Comparison of ENCODE assay signal across 28 mouse cellular contexts in the genomic region with DNA sequence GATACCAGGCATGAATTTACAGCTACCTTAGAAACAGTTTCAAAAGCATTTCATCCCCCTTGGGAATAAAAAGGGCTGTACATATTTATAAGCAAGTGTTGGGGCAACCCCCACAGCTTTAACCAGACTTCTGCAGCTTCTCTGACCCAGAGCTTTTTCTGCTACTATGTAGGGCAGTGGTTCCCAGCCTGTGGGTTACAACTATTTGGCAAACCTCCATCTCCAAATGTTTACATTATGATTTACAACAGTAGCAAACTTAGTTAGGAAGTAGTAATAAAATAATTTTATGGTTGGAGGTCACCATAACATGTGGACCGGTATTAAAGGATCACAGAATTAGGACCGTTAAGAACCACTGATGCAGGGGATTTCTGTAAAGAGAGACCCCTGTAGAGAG.
DNase-seq lines count a peak whose midpoint lies in the region; ATAC-seq and TF ChIP-seq lines count a peak whose summit lies in the region.
"Had no signal": no experiment of that assay in that cellular context is flagged by ENCODE, and none has a peak within 500 bp of the region (broad histone marks: within the 10 kb centered on the region; RNA-seq: fewer than 3 reads in every experiment).

No protein-coding gene starts in this region.

- DNase-seq in embryonic facial prominence, embryonic 14.5 days (ENCODE audit: low spot score): peak; percentile 38
- DNase-seq in embryonic facial prominence, embryonic 10.5 days (ENCODE audit: low spot score): no peak
- no peak for DNase-seq in kidney, postnatal 10 days
- DNase-seq in kidney, postnatal 0 days (ENCODE audit: low spot score): peak; percentile 60
- DNase-seq in kidney, postnatal 4 days: no peak
- DNase-seq in 3T3-L1 (ENCODE audit: low read depth, low spot score): peak; percentile 27
- DNase-seq: adrenal gland, postnatal 10 days; adrenal gland, postnatal 36 days; B cell, adult 2 months; cerebellum, adult 18-20 months; cerebellum, adult 9-10 months; cerebellum, postnatal 14 days; gastrocnemius, postnatal 25 days; heart, adult 18-20 months; heart, postnatal 10 days; heart, postnatal 36 days had no signal

- H3K36me3 ChIP-seq in embryonic facial prominence, embryonic 14.5 days (ENCODE audit: control insufficient read depth, insufficient read depth, low read length): no peaks in the 10 kb centered on the region
- H3K36me3 ChIP-seq in embryonic facial prominence, embryonic 10.5 days (replicated peaks): no peaks in the 10 kb centered on the region
- no peaks in the 10 kb centered on the region for H3K36me3 ChIP-seq in kidney, embryonic 14.5 days (ENCODE audit: control insufficient read depth, insufficient read depth, low read length)
- no peaks in the 10 kb centered on the region for H3K36me3 ChIP-seq in kidney, postnatal 0 days (ENCODE audit: insufficient read depth, low read length)
- H3K36me3 ChIP-seq: embryonic facial prominence, embryonic 12.5 days; forebrain, embryonic 12.5 days; forebrain, embryonic 15.5 days; G1E; heart, embryonic 12.5 days; heart, embryonic 15.5 days; hindbrain, embryonic 10.5 days; hindbrain, embryonic 13.5 days had no signal

- H3K27me3 ChIP-seq in embryonic facial prominence, embryonic 14.5 days (replicated peaks; ENCODE audit: control insufficient read depth, insufficient read depth, low read length): no peaks in the 10 kb centered on the region
- no peaks in the 10 kb centered on the region for H3K27me3 ChIP-seq in embryonic facial prominence, embryonic 10.5 days (replicated peaks; ENCODE audit: low read depth, poor library complexity, severe bottlenecking)
- H3K27me3 ChIP-seq in kidney, embryonic 14.5 days (ENCODE audit: control insufficient read depth, insufficient read depth, low read length): no peaks in the 10 kb centered on the region
- H3K27me3 ChIP-seq in kidney, postnatal 0 days (ENCODE audit: insufficient read depth, low read length): no peaks in the 10 kb centered on the region
- H3K27me3 ChIP-seq: CH12.LX; embryonic facial prominence, embryonic 12.5 days; forebrain, embryonic 12.5 days; forebrain, embryonic 15.5 days; heart, embryonic 12.5 days; heart, embryonic 15.5 days; hindbrain, embryonic 13.5 days; Patski had no signal

- H3K4me1 ChIP-seq in embryonic facial prominence, embryonic 14.5 days (ENCODE audit: control insufficient read depth, insufficient read depth, low read length): no peaks in the 10 kb centered on the region
- H3K4me1 ChIP-seq in embryonic facial prominence, embryonic 10.5 days: no peaks in the 10 kb centered on the region
- no peaks in the 10 kb centered on the region for H3K4me1 ChIP-seq in kidney, embryonic 14.5 days (ENCODE audit: control insufficient read depth, insufficient read depth, low read length)
- H3K4me1 ChIP-seq in kidney, postnatal 0 days (replicated peaks; ENCODE audit: insufficient read depth, low read length): 0 out of 2 replicates have a peak, but pooled peaks cover 3% of the 10 kb centered on the region
- H3K4me1 ChIP-seq: embryonic facial prominence, embryonic 12.5 days; forebrain, embryonic 12.5 days; forebrain, embryonic 15.5 days; heart, embryonic 12.5 days; heart, embryonic 15.5 days; hindbrain, embryonic 10.5 days; hindbrain, embryonic 13.5 days had no signal

- no peak overlapping the region for H3K4me3 ChIP-seq in embryonic facial prominence, embryonic 14.5 days (ENCODE audit: low read depth, low read length)
- H3K4me3 ChIP-seq in embryonic facial prominence, embryonic 10.5 days: no peak overlapping the region
- H3K4me3 ChIP-seq in kidney, embryonic 14.5 days (ENCODE audit: low read length): no peak overlapping the region
- no peak overlapping the region for H3K4me3 ChIP-seq in kidney, postnatal 0 days (replicated peaks; ENCODE audit: low read depth, low read length)
- H3K4me3 ChIP-seq: embryonic facial prominence, embryonic 12.5 days; erythroblast, embryonic 14.5 days; forebrain, embryonic 12.5 days; forebrain, embryonic 15.5 days; heart, embryonic 12.5 days; heart, embryonic 15.5 days; hindbrain, embryonic 10.5 days; hindbrain, embryonic 13.5 days had no signal

- H3K9ac ChIP-seq in embryonic facial prominence, embryonic 14.5 days (ENCODE audit: low read depth, low read length): no peak overlapping the region
- no peak overlapping the region for H3K9ac ChIP-seq in kidney, embryonic 14.5 days (ENCODE audit: low read depth, low read length)
- no peak overlapping the region for H3K9ac ChIP-seq in kidney, postnatal 0 days (ENCODE audit: low read depth, low read length)
- H3K9ac ChIP-seq: embryonic facial prominence, embryonic 12.5 days; forebrain, embryonic 12.5 days; forebrain, embryonic 15.5 days; heart, embryonic 12.5 days; heart, embryonic 15.5 days; hindbrain, embryonic 13.5 days had no signal

- no peak for TF ChIP-seq CTCF in kidney, postnatal 0 days (IDR thresholded peaks at IDR 0.05; ENCODE audit: low read depth)

- no peak overlapping the region for H3K4me2 ChIP-seq in embryonic facial prominence, embryonic 14.5 days (ENCODE audit: low read depth, low read length)
- H3K4me2 ChIP-seq in kidney, embryonic 14.5 days (replicated peaks; ENCODE audit: low read depth, low read length): no peak overlapping the region
- H3K4me2 ChIP-seq in kidney, postnatal 0 days (ENCODE audit: low read length): no peak overlapping the region
- H3K4me2 ChIP-seq: embryonic facial prominence, embryonic 12.5 days; forebrain, embryonic 12.5 days; forebrain, embryonic 15.5 days; heart, embryonic 12.5 days; heart, embryonic 15.5 days; hindbrain, embryonic 13.5 days had no signal

- 40% methylated on average over 2 of the region's 2 CpGs for WGBS in embryonic facial prominence, embryonic 14.5 days
- 83% methylated on average over 2 of the region's 2 CpGs for WGBS in embryonic facial prominence, embryonic 10.5 days
- WGBS in kidney, embryonic 14.5 days: 51% methylated on average over 2 of the region's 2 CpGs
- 20% methylated on average over 2 of the region's 2 CpGs for WGBS in kidney, postnatal 0 days

- no peaks in the 10 kb centered on the region for H3K9me3 ChIP-seq in embryonic facial prominence, embryonic 14.5 days (ENCODE audit: control insufficient read depth, low read length)
- H3K9me3 ChIP-seq in embryonic facial prominence, embryonic 10.5 days: no peaks in the 10 kb centered on the region
- H3K9me3 ChIP-seq in kidney, embryonic 14.5 days (ENCODE audit: control insufficient read depth, low read length): no peaks in the 10 kb centered on the region
- no peaks in the 10 kb centered on the region for H3K9me3 ChIP-seq in kidney, postnatal 0 days (replicated peaks; ENCODE audit: low read length)
- H3K9me3 ChIP-seq: embryonic facial prominence, embryonic 12.5 days; forebrain, embryonic 12.5 days; forebrain, embryonic 15.5 days; G1E; heart, embryonic 15.5 days; hindbrain, embryonic 10.5 days had no signal

- no peak overlapping the region for H3K27ac ChIP-seq in embryonic facial prominence, embryonic 14.5 days (replicated peaks; ENCODE audit: low read depth, low read length)
- H3K27ac ChIP-seq in embryonic facial prominence, embryonic 10.5 days (replicated peaks): no peak overlapping the region
- H3K27ac ChIP-seq in kidney, embryonic 14.5 days (ENCODE audit: low read depth, low read length): no peak overlapping the region
- no peak overlapping the region for H3K27ac ChIP-seq in kidney, postnatal 0 days
- H3K27ac ChIP-seq: embryonic facial prominence, embryonic 12.5 days; forebrain, embryonic 12.5 days; forebrain, embryonic 15.5 days; heart, embryonic 15.5 days; hindbrain, embryonic 10.5 days; hindbrain, embryonic 13.5 days had no signal

- ATAC-seq in embryonic facial prominence, embryonic 14.5 days (ENCODE audit: low read depth): no peak
- peak; percentile 39; the same call in 1 of the 2 replicates for ATAC-seq in kidney, embryonic 14.5 days (ENCODE audit: low FRiP score, low TSS enrichment)
- ATAC-seq in kidney, postnatal 0 days (replicated peaks; ENCODE audit: low FRiP score, low read depth): no peak
- ATAC-seq: forebrain, embryonic 15.5 days; Patski had no signal

Comparison
In these comparisons a context has a peak if more than half of its experiments do, and no peak if none do; other contexts are left out.
1. DNase-seq: peak in embryonic facial prominence, embryonic 14.5 days (single experiment), kidney, postnatal 0 days (single experiment) and 3T3-L1 (single experiment); none in embryonic facial prominence, embryonic 10.5 days (single experiment), kidney, postnatal 10 days (single experiment) and kidney, postnatal 4 days (0 of 2).